Mouse (Mus musculus) lung, postnatal 0 days (tissue): ENCODE data around the gene Tango2.

Experiments used
- CTCF ChIP-seq: IDR thresholded peaks from 2 replicates; pipeline ENCODE4 v1.5.1; 2016; ENCODE audit warnings: antibody characterized with exemption, mild to moderate bottlenecking
- EP300 ChIP-seq: IDR thresholded peaks from 2 replicates; pipeline ENCODE4 v1.6.1; 2016; ENCODE audit warnings: antibody characterized with exemption, mild to moderate bottlenecking, control low read depth

DNA sequence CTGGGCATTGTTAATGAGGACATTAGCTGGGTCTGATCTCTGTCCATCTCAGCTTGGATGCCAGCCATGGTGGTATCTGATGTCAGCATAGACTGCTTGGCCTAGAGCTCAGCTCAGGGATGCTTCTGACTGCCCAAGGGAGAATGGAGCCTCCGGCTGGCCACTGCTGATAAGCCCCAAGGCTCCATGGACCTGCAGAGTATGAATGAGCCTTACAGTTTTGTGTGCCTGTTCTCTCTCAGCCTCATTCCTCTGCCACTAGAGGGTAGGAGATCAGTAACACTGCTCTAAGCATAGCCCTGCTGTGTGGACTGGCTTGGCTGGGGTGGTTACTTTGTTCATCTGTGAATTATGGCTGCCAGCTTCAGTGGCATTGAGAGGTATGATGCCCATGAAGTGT, 5.2 kb upstream of the Tango2 start:
- TF ChIP-seq CTCF (peak; percentile 23; the same call in 1 of the 2 replicates), EP300 (no peak)
